11 mouse cellular contexts compared by ENCODE assay signal in the genomic region with DNA sequence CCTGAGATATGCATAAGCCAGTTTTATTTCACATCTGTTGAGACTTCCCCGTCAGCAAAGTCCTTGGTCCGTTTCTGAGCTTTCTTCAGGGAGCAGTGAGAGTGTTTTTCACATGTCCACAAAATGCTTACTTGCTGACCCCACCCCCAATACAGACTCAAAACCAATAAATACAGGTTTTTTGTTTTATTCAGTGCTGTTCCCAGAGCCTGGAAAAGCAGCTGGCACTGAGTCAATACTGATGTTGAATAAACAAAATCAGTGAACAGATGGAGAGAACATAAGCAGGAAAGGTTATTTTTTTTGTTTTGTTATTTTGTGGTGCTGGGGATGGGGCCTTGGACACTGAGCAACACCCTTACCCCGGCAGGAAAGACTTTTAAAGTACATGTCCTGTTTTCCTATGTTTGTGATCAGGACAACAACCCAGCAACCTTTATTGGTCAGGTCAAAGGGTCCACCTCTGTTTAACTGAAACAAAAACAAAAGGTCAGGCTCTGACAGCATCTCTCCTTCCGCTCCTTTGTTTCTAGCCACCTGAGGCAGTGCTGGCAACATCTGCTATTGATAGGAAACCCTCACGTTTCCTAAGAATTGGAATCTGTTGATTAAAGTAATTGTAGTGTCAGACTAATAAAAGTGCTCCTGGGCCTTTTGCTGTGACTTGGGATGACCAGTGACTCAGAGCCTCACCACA. TPM values are rescaled to one million over a fixed set of nuclear protein-coding genes. Genes with fewer than 3 reads are reported as not detected.
DNase-seq lines count a peak whose midpoint lies in the region; ATAC-seq and TF ChIP-seq lines count a peak whose summit lies in the region.
"Had no signal": no experiment of that assay in that cellular context is flagged by ENCODE, and none has a peak within 500 bp of the region (broad histone marks: within the 10 kb centered on the region; RNA-seq: fewer than 3 reads in every experiment).

No protein-coding gene starts in this region.

- ATAC-seq in hindbrain, embryonic 16.5 days: no peak
- no peak for ATAC-seq in hindbrain, embryonic 11.5 days (ENCODE audit: low FRiP score)
- 0 out of 2 replicates have a peak, but pooled peaks have one; percentile 30 for ATAC-seq in intestine, embryonic 15.5 days
- ATAC-seq in monocyte, adult 5-6 weeks (replicated peaks; ENCODE audit: insufficient number of reproducible peaks, low FRiP score, low TSS enrichment, poor library complexity, severe bottlenecking): no peak

- no peaks in the 10 kb centered on the region for H3K9me3 ChIP-seq in hindbrain, embryonic 16.5 days (ENCODE audit: control insufficient read depth, low read length)
- H3K9me3 ChIP-seq in hindbrain, embryonic 11.5 days (ENCODE audit: control insufficient read depth, low read length): no peaks in the 10 kb centered on the region
- no peaks in the 10 kb centered on the region for H3K9me3 ChIP-seq in intestine, embryonic 15.5 days

- H3K4me3 ChIP-seq in hindbrain, embryonic 16.5 days (ENCODE audit: low read length): no peak overlapping the region
- H3K4me3 ChIP-seq in hindbrain, embryonic 11.5 days (ENCODE audit: low read depth, low read length): no peak overlapping the region
- no peak overlapping the region for H3K4me3 ChIP-seq in intestine, embryonic 15.5 days (replicated peaks)

- DNase-seq in hindbrain, embryonic 11.5 days (ENCODE audit: low spot score): no peak
- peak; percentile 21 for DNase-seq in 416B (ENCODE audit: low read depth)
- DNase-seq in brain, embryonic 14.5 days (ENCODE audit: low read depth): peak; percentile 53
- no peak for DNase-seq in frontal cortex, postnatal 36 days (ENCODE audit: low spot score in 2 of 2)
- DNase-seq in testis, postnatal 10 days (ENCODE audit: low spot score): no peak
- DNase-seq: lung, adult 2 months; right cerebral cortex, postnatal 4 days; thymus, postnatal 4 days had no signal

- no peak overlapping the region for H3K4me2 ChIP-seq in hindbrain, embryonic 16.5 days (ENCODE audit: low read length)
- no peak overlapping the region for H3K4me2 ChIP-seq in hindbrain, embryonic 11.5 days (replicated peaks; ENCODE audit: low read depth, low read length)
- H3K4me2 ChIP-seq in intestine, embryonic 15.5 days (replicated peaks): no peak overlapping the region

- H3K9ac ChIP-seq in hindbrain, embryonic 16.5 days (ENCODE audit: low read depth, low read length): no peak overlapping the region
- no peak overlapping the region for H3K9ac ChIP-seq in hindbrain, embryonic 11.5 days (ENCODE audit: low read depth, low read length)
- H3K9ac ChIP-seq in intestine, embryonic 15.5 days: no peak overlapping the region

- TF ChIP-seq CTCF in brain, embryonic 14.5 days (IDR thresholded peaks at IDR 0.05; ENCODE audit: borderline replicate concordance, extremely low read depth, insufficient read depth, insufficient read length): no peak

- 25% methylated on average over 5 of the region's 5 CpGs for WGBS in hindbrain, embryonic 16.5 days
- WGBS in hindbrain, embryonic 11.5 days: 27% methylated on average over 5 of the region's 5 CpGs
- WGBS in intestine, embryonic 15.5 days: 44% methylated on average over 5 of the region's 5 CpGs

- TF ChIP-seq POLR2A in brain, embryonic 14.5 days (IDR thresholded peaks at IDR 0.05; ENCODE audit: borderline replicate concordance, extremely low read depth, insufficient read depth, insufficient read length, poor library complexity, severe bottlenecking): no peak

- H3K4me1 ChIP-seq in hindbrain, embryonic 16.5 days (ENCODE audit: control insufficient read depth, insufficient read depth, low read depth, low read length): peaks cover 3% of the 10 kb centered on the region; the same call in 1 of the 2 replicates
- H3K4me1 ChIP-seq in hindbrain, embryonic 11.5 days (replicated peaks; ENCODE audit: control insufficient read depth, insufficient read depth, low read length): no peaks in the 10 kb centered on the region
- H3K4me1 ChIP-seq in intestine, embryonic 15.5 days (replicated peaks): peaks cover 9% of the 10 kb centered on the region

- H3K36me3 ChIP-seq in hindbrain, embryonic 16.5 days (ENCODE audit: control insufficient read depth, insufficient read depth, low read length): no peaks in the 10 kb centered on the region
- no peaks in the 10 kb centered on the region for H3K36me3 ChIP-seq in hindbrain, embryonic 11.5 days (ENCODE audit: control insufficient read depth, insufficient read depth, low read length)
- no peaks in the 10 kb centered on the region for H3K36me3 ChIP-seq in intestine, embryonic 15.5 days

- H3K27ac ChIP-seq in hindbrain, embryonic 16.5 days (ENCODE audit: low read depth, low read length): 0 out of 2 replicates have a peak overlapping the region, but pooled peaks have one; percentile 5
- no peak overlapping the region for H3K27ac ChIP-seq in hindbrain, embryonic 11.5 days (ENCODE audit: low read depth, low read length)
- 0 out of 2 replicates have a peak overlapping the region, but pooled peaks have one; percentile 36 for H3K27ac ChIP-seq in intestine, embryonic 15.5 days

- no peaks in the 10 kb centered on the region for H3K27me3 ChIP-seq in hindbrain, embryonic 16.5 days (replicated peaks; ENCODE audit: control insufficient read depth, insufficient read depth, low read length)
- no peaks in the 10 kb centered on the region for H3K27me3 ChIP-seq in hindbrain, embryonic 11.5 days (ENCODE audit: control insufficient read depth, insufficient read depth, low read length)
- no peaks in the 10 kb centered on the region for H3K27me3 ChIP-seq in intestine, embryonic 15.5 days (replicated peaks)

RNA-seq across cellular contexts. Expression of a gene that starts 6.3 kb away (rescaled TPM):
- polyA plus RNA-seq in hindbrain, embryonic 16.5 days (2015; fragmentation: Nextera tagmentation; extraction: Ambion mirVana): 3.6 and 3.7 TPM in 2 replicates
- 15.6 and 19.3 TPM in 2 replicates for polyA plus RNA-seq in hindbrain, embryonic 11.5 days (2014; fragmentation: Nextera tagmentation; extraction: Ambion mirVana)
- 3.6 and 4.2 TPM in 2 replicates for polyA plus RNA-seq in brain, embryonic 14.5 days (2012; rRNA removed)
- polyA plus RNA-seq in intestine, embryonic 15.5 days (2015; fragmentation: Nextera tagmentation; extraction: Ambion mirVana): 12.3 and 15.5 TPM in 2 replicates
- total RNA-seq in monocyte, adult 5-6 weeks (2017): 34.2 to 67.7 TPM (median 63.5 TPM) in 3 replicates

Comparison
In these comparisons a context has a peak if more than half of its experiments do, and no peak if none do; other contexts are left out.
1. DNase-seq: peak in 416B (single experiment) and brain, embryonic 14.5 days (single experiment); none in hindbrain, embryonic 11.5 days (single experiment), frontal cortex, postnatal 36 days (0 of 2) and testis, postnatal 10 days (single experiment).